Mouse (Mus musculus): Measurements from ENCODE around the gene Gm45021.

- TF ChIP-seq ZC3H11A (IDR thresholded peaks at IDR 0.05; ENCODE audit: borderline replicate concordance, low read depth, low read length) (no peak), HCFC1 (IDR thresholded peaks at IDR 0.05; ENCODE audit: borderline replicate concordance, insufficient read depth, low read length) (no peak), MAFK (IDR thresholded peaks at IDR 0.05; ENCODE audit: insufficient read depth, low read depth, low read length) (no peak), CHD2 (IDR thresholded peaks at IDR 0.05; ENCODE audit: low read depth, low read length) (no peak)
Measured at GRCm38 (mm10) chr6:48658721-48659120, 69.3 kb downstream of the Gm45021 start.
